Mouse (Mus musculus) left cerebral cortex, postnatal 10 days (tissue): ENCODE measurements around the gene Taf1a. TPM values are rescaled to one million over a fixed set of nuclear protein-coding genes. Genes with fewer than 3 reads are reported as not detected.
A peak's percentile ranks its signal among the peaks of the same experiment; 100 is the strongest.
"Not testable (repeated sequence)": the region's sequence is repeated elsewhere in the genome, so short reads cannot be mapped to it uniquely, and the experiment has no call there.

Experiments used
- DNase-seq, 2 experiments: peaks; one replicate each; pipeline ENCODE4 v3.0.0; 2021 to 2022; ENCODE audit warnings: low spot score in 2 of 2, mixed read lengths in 1 of 2; ENCODE audit errors: extremely low spot score in 1 of 2
- intact Hi-C: fragments of 180-260 bp; cut with DNase I; formaldehyde crosslinking; loops from one replicate; pipeline ENCODE4 v1.15.1; 2025
- total RNA-seq, 2 experiments: library from RNA; stranded (reverse); gene quantifications; 2 replicates each; pipeline ENCODE4 v1.2.3; 2021

The Taf1a gene
- total RNA-seq: 10 to 100 TPM; 16.0 to 17.5 TPM

- DNase-seq: peak; percentile 89 to 93
- intact Hi-C loops: no loop called here
Observed at GRCm38 (mm10) chr1:183388426-183389406, at the start of gene Taf1a. Gene Taf1a, plus strand, starts transcription at chr1:183388981.

- DNase-seq, intact Hi-C loops: not testable (repeated sequence)
Observed at GRCm38 (mm10) chr1:183342902-183343301, 45.9 kb upstream of the Taf1a start.

- intact Hi-C loops: no loop called here
- DNase-seq: peak; percentile 87 to 91
Observed at GRCm38 (mm10) chr1:183344886-183345816, 43.6 kb upstream of the Taf1a start.

GRCm38 (mm10) chr1:183345817-183346195 lies 43.0 kb upstream of the Taf1a start:
- intact Hi-C loops: no loop called here
- no peak for DNase-seq

- intact Hi-C loops: no loop called here
- DNase-seq: peak; percentile 32 to 59
Observed at GRCm38 (mm10) chr1:183349840-183350239, 38.9 kb upstream of the Taf1a start.

GRCm38 (mm10) chr1:183358901-183359300 lies 29.9 kb upstream of the Taf1a start:
- intact Hi-C loops: no loop called here
- DNase-seq: no peak

GRCm38 (mm10) chr1:183362301-183362700 lies 26.5 kb upstream of the Taf1a start:
- intact Hi-C loops: no loop called here

GRCm38 (mm10) chr1:183362729-183363576 lies 25.8 kb upstream of the Taf1a start:
- DNase-seq: no peak
- intact Hi-C loops: no loop called here

More at GRCm38 (mm10) chr1:183362301-183362700, 26.5 kb upstream of the Taf1a start:
- no peak for DNase-seq

GRCm38 (mm10) chr1:183363577-183363867 lies 25.3 kb upstream of the Taf1a start:
- DNase-seq: no peak
- intact Hi-C loops: no loop called here

- intact Hi-C loops: no loop called here
- DNase-seq: no peak
Observed at GRCm38 (mm10) chr1:183366361-183366760, 22.4 kb upstream of the Taf1a start.

GRCm38 (mm10) chr1:183368601-183369400 lies 20.0 kb upstream of the Taf1a start:
- intact Hi-C loops: no loop called here
- no peak for DNase-seq

- DNase-seq: peak; percentile 98
- intact Hi-C loops: no loop called here
Observed at GRCm38 (mm10) chr1:183369427-183370014, 19.3 kb upstream of the Taf1a start, which contains the start of gene Mia3. Gene Mia3, minus strand, starts transcription at chr1:183369553.

- DNase-seq: no peak
- intact Hi-C loops: no loop called here
Observed at GRCm38 (mm10) chr1:183374728-183375127, 14.1 kb upstream of the Taf1a start.

GRCm38 (mm10) chr1:183377045-183377444 lies 11.7 kb upstream of the Taf1a start:
- intact Hi-C loops: no loop called here

GRCm38 (mm10) chr1:183378321-183378941 lies 10.3 kb upstream of the Taf1a start:
- peak in 1 of 2 experiments; percentile 55 for DNase-seq
- intact Hi-C loops: no loop called here

More at GRCm38 (mm10) chr1:183377045-183377444, 11.7 kb upstream of the Taf1a start:
- no peak for DNase-seq

GRCm38 (mm10) chr1:183379376-183379775 lies 9.4 kb upstream of the Taf1a start:
- DNase-seq: not testable (repeated sequence)

GRCm38 (mm10) chr1:183381816-183382215 lies 7.0 kb upstream of the Taf1a start:
- DNase-seq: no peak
- intact Hi-C loops: no loop called here

More at GRCm38 (mm10) chr1:183379376-183379775, 9.4 kb upstream of the Taf1a start:
- intact Hi-C loops: not testable (repeated sequence)
